In genomic region chr17:42978345-42978744, GRCm38 (mm10) we compare ENCODE assay signal across 21 mouse cellular contexts. TPM values are rescaled to one million over a fixed set of nuclear protein-coding genes. Genes with fewer than 3 reads are reported as not detected.
DNase-seq lines count a peak whose midpoint lies in the region; ATAC-seq lines count a peak whose summit lies in the region.
"Had no signal": no experiment of that assay in that cellular context is flagged by ENCODE, and none has a peak within 500 bp of the region (broad histone marks: within the 10 kb centered on the region; RNA-seq: fewer than 3 reads in every experiment).

No protein-coding gene starts in this region.

- H3K36me3 ChIP-seq in hindbrain, embryonic 13.5 days = no peaks in the 10 kb centered on the region
- no peaks in the 10 kb centered on the region for H3K36me3 ChIP-seq in hindbrain, embryonic 16.5 days (ENCODE audit: control insufficient read depth, insufficient read depth, low read length)
- no peaks in the 10 kb centered on the region for H3K36me3 ChIP-seq in neural tube, embryonic 11.5 days (ENCODE audit: control insufficient read depth, insufficient read depth, low read length)
- no peaks in the 10 kb centered on the region for H3K36me3 ChIP-seq in neural tube, embryonic 14.5 days (ENCODE audit: control insufficient read depth, insufficient read depth, low read length)
- H3K36me3 ChIP-seq: embryonic facial prominence, embryonic 13.5 days; heart, embryonic 12.5 days; kidney, embryonic 15.5 days; liver, embryonic 15.5 days had no signal

- H3K4me3 ChIP-seq in hindbrain, embryonic 13.5 days = no peak overlapping the region
- H3K4me3 ChIP-seq in hindbrain, embryonic 16.5 days (ENCODE audit: low read length) = no peak overlapping the region
- no peak overlapping the region for H3K4me3 ChIP-seq in neural tube, embryonic 11.5 days (ENCODE audit: low read depth, low read length)
- H3K4me3 ChIP-seq in neural tube, embryonic 14.5 days (ENCODE audit: low read depth, low read length) = no peak overlapping the region
- H3K4me3 ChIP-seq: embryonic facial prominence, embryonic 13.5 days; gastrocnemius, adult 2 months; heart, embryonic 12.5 days; kidney, embryonic 15.5 days; layer of hippocampus, adult 2 months; liver, embryonic 15.5 days had no signal

- peak; percentile 38 for DNase-seq in neural tube, embryonic 11.5 days (ENCODE audit: low spot score)
- no peak for DNase-seq in neural tube, embryonic 10.5 days (ENCODE audit: extremely low spot score, low spot score)
- DNase-seq in gastrocnemius, adult 18-20 months (ENCODE audit: low spot score) = no peak
- DNase-seq: B cell, adult 2 months; cerebellum, adult 8-10 months; gastrocnemius, adult 2 months; heart, postnatal 14 days; layer of hippocampus, postnatal 36 days; thymus, postnatal 36 days had no signal

- 0 out of 2 replicates have a peak, but pooled peaks cover 2% of the 10 kb centered on the region for H3K4me1 ChIP-seq in hindbrain, embryonic 13.5 days (replicated peaks)
- H3K4me1 ChIP-seq in hindbrain, embryonic 16.5 days (ENCODE audit: control insufficient read depth, insufficient read depth, low read depth, low read length) = no peaks in the 10 kb centered on the region
- no peaks in the 10 kb centered on the region for H3K4me1 ChIP-seq in neural tube, embryonic 11.5 days (ENCODE audit: control insufficient read depth, insufficient read depth, low read length)
- H3K4me1 ChIP-seq in neural tube, embryonic 14.5 days (ENCODE audit: control insufficient read depth, insufficient read depth, low read length) = no peaks in the 10 kb centered on the region
- H3K4me1 ChIP-seq: liver, embryonic 15.5 days had no signal

- no peak overlapping the region for H3K27ac ChIP-seq in hindbrain, embryonic 13.5 days
- H3K27ac ChIP-seq in hindbrain, embryonic 16.5 days (ENCODE audit: low read depth, low read length) = no peak overlapping the region
- H3K27ac ChIP-seq in neural tube, embryonic 11.5 days (ENCODE audit: low read depth, low read length) = no peak overlapping the region
- no peak overlapping the region; the same call in 1 of the 2 replicates for H3K27ac ChIP-seq in neural tube, embryonic 14.5 days (ENCODE audit: low read depth, low read length)
- H3K27ac ChIP-seq: embryonic facial prominence, embryonic 13.5 days; gastrocnemius, adult 2 months; kidney, embryonic 15.5 days; layer of hippocampus, adult 2 months; liver, embryonic 15.5 days had no signal

- WGBS in hindbrain, embryonic 13.5 days = 68% methylated on average over 4 of the region's 4 CpGs
- 55% methylated on average over 4 of the region's 4 CpGs for WGBS in hindbrain, embryonic 16.5 days
- WGBS in neural tube, embryonic 11.5 days = 53% methylated on average over 4 of the region's 4 CpGs
- 25% methylated on average over 4 of the region's 4 CpGs for WGBS in neural tube, embryonic 14.5 days

- H3K4me2 ChIP-seq in hindbrain, embryonic 13.5 days = no peak overlapping the region
- H3K4me2 ChIP-seq in hindbrain, embryonic 16.5 days (ENCODE audit: low read length) = no peak overlapping the region
- H3K4me2 ChIP-seq in neural tube, embryonic 11.5 days (ENCODE audit: low read depth) = no peak overlapping the region
- H3K4me2 ChIP-seq in neural tube, embryonic 14.5 days (ENCODE audit: low read depth, low read length) = no peak overlapping the region
- H3K4me2 ChIP-seq: embryonic facial prominence, embryonic 13.5 days; heart, embryonic 12.5 days; kidney, embryonic 15.5 days; liver, embryonic 15.5 days had no signal

- H3K27me3 ChIP-seq in hindbrain, embryonic 13.5 days = no peaks in the 10 kb centered on the region
- no peaks in the 10 kb centered on the region for H3K27me3 ChIP-seq in hindbrain, embryonic 16.5 days (replicated peaks; ENCODE audit: control insufficient read depth, insufficient read depth, low read length)
- no peaks in the 10 kb centered on the region for H3K27me3 ChIP-seq in neural tube, embryonic 11.5 days (ENCODE audit: control insufficient read depth, insufficient read depth, low read length)
- H3K27me3 ChIP-seq in neural tube, embryonic 14.5 days (ENCODE audit: control insufficient read depth, insufficient read depth, low read length) = no peaks in the 10 kb centered on the region
- H3K27me3 ChIP-seq: embryonic facial prominence, embryonic 13.5 days; heart, embryonic 12.5 days; kidney, embryonic 15.5 days; liver, embryonic 15.5 days had no signal

- no peaks in the 10 kb centered on the region for H3K9me3 ChIP-seq in hindbrain, embryonic 13.5 days
- H3K9me3 ChIP-seq in hindbrain, embryonic 16.5 days (ENCODE audit: control insufficient read depth, low read length) = no peaks in the 10 kb centered on the region
- H3K9me3 ChIP-seq in neural tube, embryonic 11.5 days (ENCODE audit: control insufficient read depth, low read length) = no peaks in the 10 kb centered on the region
- no peaks in the 10 kb centered on the region for H3K9me3 ChIP-seq in neural tube, embryonic 14.5 days (ENCODE audit: control insufficient read depth, low read length)
- H3K9me3 ChIP-seq: embryonic facial prominence, embryonic 13.5 days; heart, embryonic 12.5 days; kidney, embryonic 15.5 days; liver, embryonic 15.5 days had no signal

- no peak overlapping the region for H3K9ac ChIP-seq in hindbrain, embryonic 13.5 days
- H3K9ac ChIP-seq in hindbrain, embryonic 16.5 days (ENCODE audit: low read depth, low read length) = no peak overlapping the region
- H3K9ac ChIP-seq in neural tube, embryonic 11.5 days (ENCODE audit: low read length) = no peak overlapping the region
- H3K9ac ChIP-seq in neural tube, embryonic 14.5 days (replicated peaks; ENCODE audit: low read depth, low read length) = no peak overlapping the region
- H3K9ac ChIP-seq: embryonic facial prominence, embryonic 13.5 days; heart, embryonic 12.5 days; kidney, embryonic 15.5 days; liver, embryonic 15.5 days had no signal

- 0 out of 2 replicates have a peak, but pooled peaks have one; percentile 39 for ATAC-seq in hindbrain, embryonic 13.5 days (ENCODE audit: low FRiP score)
- ATAC-seq in hindbrain, embryonic 16.5 days = no peak
- peak; percentile 74 for ATAC-seq in neural tube, embryonic 11.5 days (ENCODE audit: insufficient read depth, low FRiP score, low TSS enrichment)
- peak; percentile 60; the same call in 1 of the 2 replicates for ATAC-seq in common myeloid progenitor, adult 5-6 weeks (replicated peaks; ENCODE audit: low read depth, poor library complexity, severe bottlenecking)
- ATAC-seq in neural tube, embryonic 14.5 days (ENCODE audit: low read depth) = peak; percentile 89
- no peak for ATAC-seq in megakaryocyte-erythroid progenitor cell, adult 5-6 weeks (replicated peaks; ENCODE audit: low FRiP score, low TSS enrichment, poor library complexity, severe bottlenecking)
- ATAC-seq: forebrain, embryonic 16.5 days; midbrain, embryonic 16.5 days had no signal

RNA-seq across cellular contexts. Expression of gene Tnfrsf21, which starts 38.0 kb away (rescaled TPM):
- polyA plus RNA-seq in hindbrain, embryonic 13.5 days (2015; fragmentation: Nextera tagmentation; extraction: Ambion mirVana) = 62.6 and 62.8 TPM in 2 replicates
- polyA plus RNA-seq in hindbrain, embryonic 16.5 days (2015; fragmentation: Nextera tagmentation; extraction: Ambion mirVana) = 83.0 and 88.1 TPM in 2 replicates
- 45.5 and 50.1 TPM in 2 replicates for polyA plus RNA-seq in neural tube, embryonic 11.5 days (2014; fragmentation: Nextera tagmentation; extraction: Ambion mirVana)
- 39.2 and 49.5 TPM in 2 replicates for total RNA-seq in common myeloid progenitor, adult 5-6 weeks (2017)
- polyA plus RNA-seq in neural tube, embryonic 14.5 days (2014; fragmentation: Nextera tagmentation; extraction: Ambion mirVana) = 82.6 and 95.8 TPM in 2 replicates
- 10 to 100 TPM; 18.4 TPM for total RNA-seq in gastrocnemius, adult 18-20 months (2021)
- 17.2 and 20.5 TPM in 2 replicates for total RNA-seq in megakaryocyte-erythroid progenitor cell, adult 5-6 weeks (2014; fragmentation: Nextera tagmentation)
- 19.2 and 23.6 TPM in 2 replicates for total RNA-seq in megakaryocyte-erythroid progenitor cell, adult 5-6 weeks (2017)

Comparison
In these comparisons a context has a peak if more than half of its experiments do, and no peak if none do; other contexts are left out.
1. ATAC-seq: peak in hindbrain, embryonic 13.5 days (single experiment), neural tube, embryonic 11.5 days (single experiment), common myeloid progenitor, adult 5-6 weeks (single experiment) and neural tube, embryonic 14.5 days (single experiment); none in hindbrain, embryonic 16.5 days (single experiment) and megakaryocyte-erythroid progenitor cell, adult 5-6 weeks (single experiment).